Mouse (Mus musculus): ENCODE results near the gene Kcnc2. TPM values are rescaled to one million over a fixed set of nuclear protein-coding genes. Genes with fewer than 3 reads are reported as not detected.

Gene Kcnc2
- total RNA-seq, 2 experiments from 2014 or later: 1.1 TPM

Other genes starting within 250 kb of the Kcnc2 start
- gene Glipr1l1, start 210.9 kb upstream of the Kcnc2 start, total RNA-seq (2021): not detected
- not detected for gene Glipr1l2, start 187.8 kb upstream of the Kcnc2 start, total RNA-seq (2021)
- gene Glipr1l3, start 110.8 kb upstream of the Kcnc2 start, total RNA-seq (2021): not detected
- under 1 TPM in 1 of 2 experiments, not detected in 1; 0.10 TPM for gene Caps2, start 107.5 kb upstream of the Kcnc2 start, total RNA-seq (2021)